Mouse (Mus musculus) forebrain, embryonic 13.5 days (tissue): ENCODE results near the gene Ncln. TPM values are rescaled to one million over a fixed set of nuclear protein-coding genes. Genes with fewer than 3 reads are reported as not detected.

Source experiments
- ATAC-seq: fragments of 200-750 bp; cut with Nextera tagmentation; 2 replicates; pipeline ENCODE4 v1.8.0; 2017
- H3K27ac ChIP-seq: fragments of 300-500 bp; sonication (generic); 2 replicates; pipeline ENCODE4 v1.5.1; 2015; ENCODE audit warnings: inconsistent platforms, mild to moderate bottlenecking, moderate library complexity
- H3K27me3 ChIP-seq: fragments of 300-500 bp; sonication (generic); 2 replicates; pipeline ENCODE4 v1.6.1; 2015; ENCODE audit warnings: mild to moderate bottlenecking, inconsistent platforms
- H3K36me3 ChIP-seq: fragments of 300-500 bp; sonication (generic); 2 replicates; pipeline ENCODE4 v1.6.1; 2015; ENCODE audit warnings: mild to moderate bottlenecking, inconsistent platforms; ENCODE audit not compliant: poor library complexity, severe bottlenecking
- H3K4me1 ChIP-seq: fragments of 300-500 bp; sonication (generic); 2 replicates; pipeline ENCODE4 v1.6.1; 2015; ENCODE audit warnings: inconsistent platforms
- H3K4me2 ChIP-seq: fragments of 300-500 bp; sonication (generic); 2 replicates; pipeline ENCODE4 v1.6.1; 2015; ENCODE audit warnings: inconsistent platforms, mild to moderate bottlenecking, moderate library complexity
- H3K4me3 ChIP-seq: fragments of 300-500 bp; sonication (generic); 2 replicates; pipeline ENCODE4 v1.5.1; 2015; ENCODE audit warnings: mild to moderate bottlenecking, inconsistent platforms
- H3K9ac ChIP-seq: fragments of 300-500 bp; sonication (generic); 2 replicates; pipeline ENCODE4 v1.6.1; 2015; ENCODE audit warnings: mild to moderate bottlenecking, inconsistent platforms
- H3K9me3 ChIP-seq: fragments of 300-500 bp; sonication (generic); replicated peaks from 2 replicates; pipeline ENCODE4 v1.6.1; 2016; ENCODE audit warnings: inconsistent platforms
- WGBS: fragments of 180-500 bp; shearing (Covaris S2); methylation state at CpG from one replicate; pipeline ENCODE4 v1.1.7; 2015; 5-methylcytosine and 5-hydroxymethylcytosine counted together
- polyA plus RNA-seq: library from polyadenylated mRNA; unstranded; fragments of >200 nt; fragmentation: Nextera tagmentation; extraction: Ambion mirVana; gene quantifications from 2 replicates; pipeline ENCODE4 v1.2.1, GENCODE M21; 2015

The Ncln gene
- polyA plus RNA-seq, 1 experiment from 2014 or later: 56.8 TPM

GRCm38 (mm10) chr10:81466066-81466465 lies 30.1 kb downstream of the Ncln start:
- Histone ChIP-seq H3K4me1 (peaks cover 18% of the 10 kb centered on the region), H3K9ac (no peak overlapping the region), H3K4me3 (no peak overlapping the region), H3K9me3 (no peaks in the 10 kb centered on the region), H3K27me3 (peaks cover 45% of the 10 kb centered on the region), H3K36me3 (peaks cover 47% of the 10 kb centered on the region), H3K4me2 (no peak overlapping the region), H3K27ac (no peak overlapping the region)
- WGBS: 88% methylated on average over 2 of the region's 2 CpGs
- no peak for ATAC-seq

GRCm38 (mm10) chr10:81465265-81465645 lies 30.9 kb downstream of the Ncln start:
- Histone ChIP-seq H3K36me3 (peaks cover 43% of the 10 kb centered on the region), H3K4me3 (0 out of 2 replicates have a peak overlapping the region, but pooled peaks have one; percentile 33), H3K4me1 (peaks cover 11% of the 10 kb centered on the region), H3K9me3 (no peaks in the 10 kb centered on the region), H3K9ac (no peak overlapping the region), H3K27me3 (peaks cover 53% of the 10 kb centered on the region), H3K27ac (no peak overlapping the region), H3K4me2 (0 out of 2 replicates have a peak overlapping the region, but pooled peaks have one; percentile 61)
- WGBS: 2% methylated on average over 5 of the region's 5 CpGs
- ATAC-seq: peak; percentile 6; the same call in 1 of the 2 replicates

GRCm38 (mm10) chr10:81464405-81465264 lies 31.6 kb downstream of the Ncln start:
- H3K4me3 ChIP-seq: peak overlapping the region; percentile 33
- peaks cover 43% of the 10 kb centered on the region for H3K36me3 ChIP-seq
- peaks cover 11% of the 10 kb centered on the region for H3K4me1 ChIP-seq
- H3K27me3 ChIP-seq: peaks cover 59% of the 10 kb centered on the region
- peak overlapping the region; percentile 61 for H3K4me2 ChIP-seq
- 2% methylated on average over 33 of the region's 33 CpGs for WGBS
- no peak overlapping the region for H3K27ac ChIP-seq
- H3K9me3 ChIP-seq: no peaks in the 10 kb centered on the region
- H3K9ac ChIP-seq: peak overlapping the region; percentile 52
- ATAC-seq: peak; percentile 79

- ATAC-seq: no peak
- WGBS: 61% methylated on average over 4 of the region's 4 CpGs
- H3K9me3 ChIP-seq: no peaks in the 10 kb centered on the region
- no peak overlapping the region for H3K9ac ChIP-seq
- peaks cover 34% of the 10 kb centered on the region for H3K36me3 ChIP-seq
- peak overlapping the region; percentile 61; the same call in 1 of the 2 replicates for H3K4me2 ChIP-seq
- peaks cover 11% of the 10 kb centered on the region for H3K4me1 ChIP-seq
- peaks cover 68% of the 10 kb centered on the region for H3K27me3 ChIP-seq
- H3K4me3 ChIP-seq: no peak overlapping the region
- no peak overlapping the region for H3K27ac ChIP-seq
These were observed 32.7 kb downstream of the Ncln start for GRCm38 (mm10) chr10:81463531-81463930.

GRCm38 (mm10) chr10:81462917-81463316 lies 33.3 kb downstream of the Ncln start:
- peaks cover 11% of the 10 kb centered on the region for H3K4me1 ChIP-seq
- H3K36me3 ChIP-seq: peaks cover 29% of the 10 kb centered on the region
- H3K27me3 ChIP-seq: peaks cover 73% of the 10 kb centered on the region
- no peaks in the 10 kb centered on the region for H3K9me3 ChIP-seq
- no peak overlapping the region for H3K4me2 ChIP-seq
- no peak for ATAC-seq
- H3K27ac ChIP-seq: no peak overlapping the region
- no peak overlapping the region for H3K9ac ChIP-seq
- no peak overlapping the region for H3K4me3 ChIP-seq
- WGBS: 76% methylated on average over 7 of the region's 7 CpGs

GRCm38 (mm10) chr10:81462415-81462804 lies 33.8 kb downstream of the Ncln start:
- peaks cover 78% of the 10 kb centered on the region for H3K27me3 ChIP-seq
- H3K9me3 ChIP-seq: no peaks in the 10 kb centered on the region
- no peak overlapping the region for H3K4me2 ChIP-seq
- H3K36me3 ChIP-seq: peaks cover 24% of the 10 kb centered on the region
- peaks cover 11% of the 10 kb centered on the region for H3K4me1 ChIP-seq
- H3K27ac ChIP-seq: no peak overlapping the region
- ATAC-seq: no peak
- no peak overlapping the region for H3K4me3 ChIP-seq
- WGBS: 36% methylated on average over 7 of the region's 7 CpGs
- H3K9ac ChIP-seq: no peak overlapping the region

- Histone ChIP-seq H3K9me3 (no peaks in the 10 kb centered on the region), H3K4me2 (no peak overlapping the region), H3K4me3 (no peak overlapping the region), H3K27me3 (peaks cover 84% of the 10 kb centered on the region), H3K36me3 (peaks cover 18% of the 10 kb centered on the region), H3K27ac (no peak overlapping the region), H3K9ac (no peak overlapping the region), H3K4me1 (peaks cover 11% of the 10 kb centered on the region)
- WGBS: 7% methylated on average over 16 of the region's 16 CpGs
- no peak for ATAC-seq
These were observed 34.3 kb downstream of the Ncln start for GRCm38 (mm10) chr10:81461673-81462414.

GRCm38 (mm10) chr10:81460951-81461350 lies 35.2 kb downstream of the Ncln start:
- WGBS: 37% methylated on average over 11 of the region's 11 CpGs
- Histone ChIP-seq H3K9ac (no peak overlapping the region), H3K27ac (no peak overlapping the region), H3K27me3 (peaks cover 92% of the 10 kb centered on the region), H3K4me1 (peaks cover 11% of the 10 kb centered on the region), H3K36me3 (peaks cover 10% of the 10 kb centered on the region; the same call in 1 of the 2 replicates), H3K4me2 (no peak overlapping the region), H3K9me3 (no peaks in the 10 kb centered on the region), H3K4me3 (no peak overlapping the region)
- no peak for ATAC-seq

- Histone ChIP-seq H3K9me3 (no peaks in the 10 kb centered on the region), H3K27ac (no peak overlapping the region), H3K36me3 (peaks cover 5% of the 10 kb centered on the region; the same call in 1 of the 2 replicates), H3K27me3 (peaks cover 95% of the 10 kb centered on the region), H3K4me1 (peaks cover 11% of the 10 kb centered on the region), H3K4me3 (no peak overlapping the region), H3K4me2 (no peak overlapping the region), H3K9ac (no peak overlapping the region)
- WGBS: 19% methylated on average over 20 of the region's 20 CpGs
- no peak for ATAC-seq
These were observed 35.7 kb downstream of the Ncln start for GRCm38 (mm10) chr10:81460471-81460870.

- Histone ChIP-seq H3K9ac (no peak overlapping the region), H3K4me3 (no peak overlapping the region), H3K27me3 (peaks cover 95% of the 10 kb centered on the region), H3K4me2 (no peak overlapping the region), H3K27ac (no peak overlapping the region), H3K36me3 (peaks cover 4% of the 10 kb centered on the region; the same call in 1 of the 2 replicates), H3K9me3 (no peaks in the 10 kb centered on the region), H3K4me1 (peaks cover 5% of the 10 kb centered on the region)
- no peak for ATAC-seq
- WGBS: 72% methylated on average over 21 of the region's 21 CpGs
These were observed 36.8 kb downstream of the Ncln start for GRCm38 (mm10) chr10:81459399-81459798.

- Histone ChIP-seq H3K4me2 (no peak overlapping the region), H3K36me3 (no peaks in the 10 kb centered on the region; the same call in 1 of the 2 replicates), H3K9ac (no peak overlapping the region), H3K27me3 (peaks cover 95% of the 10 kb centered on the region), H3K9me3 (no peaks in the 10 kb centered on the region), H3K4me1 (no peaks in the 10 kb centered on the region), H3K27ac (no peak overlapping the region), H3K4me3 (no peak overlapping the region)
- 78% methylated on average over 6 of the region's 6 CpGs for WGBS
- ATAC-seq: no peak
These were observed 37.9 kb downstream of the Ncln start for GRCm38 (mm10) chr10:81458267-81458666.

GRCm38 (mm10) chr10:81457624-81458023 lies 38.6 kb downstream of the Ncln start:
- Histone ChIP-seq H3K9ac (no peak overlapping the region), H3K9me3 (no peaks in the 10 kb centered on the region), H3K36me3 (no peaks in the 10 kb centered on the region; the same call in 1 of the 2 replicates), H3K4me1 (no peaks in the 10 kb centered on the region), H3K4me2 (no peak overlapping the region), H3K27me3 (peaks cover 95% of the 10 kb centered on the region), H3K27ac (no peak overlapping the region), H3K4me3 (no peak overlapping the region)
- WGBS: 93% methylated on average over 8 of the region's 8 CpGs
- no peak for ATAC-seq
